Mouse (Mus musculus) hindbrain, postnatal 0 days (tissue): ENCODE data around the gene Acot12. TPM values are rescaled to one million over a fixed set of nuclear protein-coding genes. Genes with fewer than 3 reads are reported as not detected.

ENCODE experiments used
- ATAC-seq: fragments of 200-750 bp; cut with Nextera tagmentation; 2 replicates; pipeline ENCODE4 v1.8.0; 2017; ENCODE audit warnings: mild to moderate bottlenecking, moderate TSS enrichment, moderate library complexity
- DNase-seq: peaks from one replicate; pipeline ENCODE4 v3.0.0-alpha.2; 2015; ENCODE audit warnings: low spot score
- H3K27ac ChIP-seq: fragments of 300-500 bp; sonication (generic); 2 replicates; pipeline ENCODE4 v1.5.1; 2014; ENCODE audit warnings: mild to moderate bottlenecking
- H3K27me3 ChIP-seq: fragments of 300-500 bp; sonication (generic); 2 replicates; pipeline ENCODE4 v1.6.1; 2014; ENCODE audit warnings: low read length, mixed read lengths; ENCODE audit not compliant: insufficient read depth
- H3K36me3 ChIP-seq: fragments of 300-500 bp; sonication (generic); 2 replicates; pipeline ENCODE4 v1.6.1; 2014; ENCODE audit warnings: low read length, mixed read lengths; ENCODE audit not compliant: insufficient read depth
- H3K4me1 ChIP-seq: fragments of 300-500 bp; sonication (generic); 2 replicates; pipeline ENCODE4 v1.6.1; 2014; ENCODE audit warnings: antibody characterized with exemption, low read length, mixed read lengths; ENCODE audit not compliant: insufficient read depth
- H3K4me2 ChIP-seq: fragments of 300-500 bp; sonication (generic); 2 replicates; pipeline ENCODE4 v1.6.1; 2014; ENCODE audit warnings: low read depth, mild to moderate bottlenecking, low read length, moderate library complexity, mixed read lengths
- H3K4me3 ChIP-seq: fragments of 300-500 bp; sonication (generic); 2 replicates; pipeline ENCODE4 v1.5.1; 2014; ENCODE audit warnings: low read length
- H3K9ac ChIP-seq: fragments of 300-500 bp; sonication (generic); replicated peaks from 2 replicates; pipeline ENCODE4 v1.6.1; 2014; ENCODE audit warnings: mild to moderate bottlenecking, low read length, moderate library complexity, mixed read lengths
- H3K9me3 ChIP-seq: fragments of 300-500 bp; sonication (generic); 2 replicates; pipeline ENCODE4 v1.6.1; 2016; ENCODE audit warnings: low read length, mixed read lengths
- CTCF ChIP-seq: IDR thresholded peaks from 2 replicates; pipeline ENCODE4 v1.5.1; 2016; ENCODE audit warnings: antibody characterized with exemption, control low read depth, low read depth
- WGBS: fragments of 180-500 bp; shearing (Covaris S2); extraction: QIAGEN DNeasy Blood & Tissue Kit; methylation state at CpG from one replicate; pipeline ENCODE4 v1.1.7; 2014; 5-methylcytosine and 5-hydroxymethylcytosine counted together
- polyA plus RNA-seq: library from polyadenylated mRNA; unstranded; fragments of >200 nt; fragmentation: Nextera tagmentation; extraction: Ambion mirVana; gene quantifications from 2 replicates; pipeline ENCODE4 v1.2.1, GENCODE M21; 2015
- total RNA-seq: library from RNA; depleted of rRNA; stranded (reverse); fragments of >200 nt; gene quantifications from 2 replicates; pipeline ENCODE4 v1.2.3, GENCODE M21; 2014

The Acot12 gene
- total and polyA plus RNA-seq, 2 experiments from 2014 or later, result 0.16 to 0.55 TPM

DNA sequence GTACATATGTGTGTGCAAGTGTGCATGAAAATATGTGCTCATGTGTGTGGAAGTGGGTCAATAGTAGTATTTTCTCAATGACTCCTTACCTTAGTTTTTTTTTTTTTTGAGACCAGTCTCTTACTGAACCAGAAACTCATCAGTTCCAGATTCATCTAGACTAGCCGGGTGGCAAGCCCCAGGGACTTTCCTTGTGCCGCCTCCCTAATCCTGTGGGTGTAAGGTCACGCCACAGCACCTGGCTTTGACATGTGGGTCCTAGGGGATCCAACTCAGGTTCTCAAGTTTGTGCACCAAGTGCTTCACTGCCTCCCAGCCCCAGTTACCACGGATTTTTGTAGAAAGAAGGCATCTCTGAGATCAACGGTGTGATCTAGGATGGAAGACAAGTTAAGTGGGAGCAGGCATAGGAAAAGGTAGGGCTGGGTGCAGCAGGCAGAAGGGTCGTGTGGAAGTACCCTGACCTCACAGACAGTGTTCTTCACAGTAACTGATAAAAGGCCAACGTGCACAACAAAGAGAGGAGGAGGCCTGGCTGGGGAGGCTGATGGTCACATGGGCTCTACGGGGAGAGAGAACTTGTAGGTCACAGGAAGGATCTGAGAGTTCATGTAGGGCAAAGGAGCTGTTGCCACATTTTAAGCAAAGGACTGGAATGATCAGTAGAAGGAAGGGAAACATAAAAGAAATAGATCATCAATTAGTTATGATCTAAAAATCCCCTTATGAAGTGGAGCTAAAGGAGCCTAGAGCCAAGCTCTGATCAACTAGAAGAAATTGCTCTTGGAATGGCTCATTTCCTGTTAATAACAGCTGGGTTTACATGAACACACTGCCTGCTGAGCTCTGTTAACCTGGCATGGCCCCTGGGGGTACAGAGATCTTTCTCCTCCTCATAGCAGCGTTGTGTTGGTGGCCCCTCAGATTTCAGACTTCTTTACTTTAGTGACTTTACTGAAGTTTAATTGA, 27.7 kb downstream of the Acot12 start:
- WGBS, result 81% methylated on average over 9 of the region's 9 CpGs
- Histone ChIP-seq H3K4me1 (no peaks in the 10 kb centered on the region), H3K4me3 (no peak overlapping the region), H3K9ac (no peak overlapping the region), H3K27me3 (no peaks in the 10 kb centered on the region), H3K4me2 (no peak overlapping the region), H3K36me3 (no peaks in the 10 kb centered on the region), H3K9me3 (no peaks in the 10 kb centered on the region), H3K27ac (no peak overlapping the region)
- DNase-seq (no peak), ATAC-seq (no peak)
- no peak for TF ChIP-seq CTCF

DNA sequence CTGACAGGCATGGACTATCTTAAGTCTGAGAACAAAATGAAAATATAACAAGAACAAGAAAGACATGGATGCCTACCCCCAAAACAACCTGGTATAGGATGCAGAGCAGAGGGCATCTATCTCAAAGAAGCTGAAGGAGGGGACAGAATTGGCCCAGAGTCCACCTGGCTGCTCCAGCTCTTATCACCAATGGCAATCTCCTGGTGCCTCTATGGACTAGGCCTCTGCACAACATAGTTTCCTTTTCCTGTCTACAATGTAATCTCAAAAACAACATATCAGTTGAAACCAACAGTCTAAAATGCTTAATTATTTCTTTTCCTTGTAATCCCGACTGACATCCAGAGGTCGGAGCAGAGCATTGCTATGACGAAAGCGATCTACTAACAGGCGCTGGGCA, 36.8 kb downstream of the Acot12 start:
- no peaks in the 10 kb centered on the region for H3K4me1 ChIP-seq
- no peak overlapping the region for H3K4me3 ChIP-seq
- DNase-seq (no peak), ATAC-seq (no peak)
- H3K9ac ChIP-seq, result no peak overlapping the region
- H3K36me3 ChIP-seq, result no peaks in the 10 kb centered on the region
- no peak overlapping the region for H3K27ac ChIP-seq
- 95% methylated on average over 5 of the region's 5 CpGs for WGBS
- H3K9me3 ChIP-seq, result no peaks in the 10 kb centered on the region
- H3K27me3 ChIP-seq, result no peaks in the 10 kb centered on the region
- no peak overlapping the region for H3K4me2 ChIP-seq
- TF ChIP-seq CTCF, result no peak

DNA sequence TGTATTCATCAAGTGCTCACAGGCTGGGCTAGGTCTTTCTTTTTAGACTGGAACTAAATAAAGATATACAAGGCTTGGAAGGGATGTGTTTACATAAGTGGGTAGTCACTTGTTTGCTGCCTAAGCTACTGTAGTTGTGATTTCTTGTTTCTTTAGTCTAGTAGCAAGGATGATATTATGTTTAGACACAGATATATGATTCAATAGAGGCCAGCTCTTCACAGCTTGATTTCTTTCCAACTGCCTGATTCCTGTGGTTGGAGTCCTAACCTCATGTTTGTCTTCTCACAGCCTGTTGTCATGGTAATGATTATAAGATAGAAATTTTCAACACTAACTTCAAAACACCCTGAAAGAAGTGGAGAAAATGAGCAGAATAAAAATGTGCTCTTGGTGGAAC, 38.6 kb downstream of the Acot12 start:
- Histone ChIP-seq H3K4me1 (no peaks in the 10 kb centered on the region), H3K4me2 (no peak overlapping the region), H3K4me3 (no peak overlapping the region), H3K36me3 (no peaks in the 10 kb centered on the region), H3K9ac (no peak overlapping the region), H3K27ac (no peak overlapping the region), H3K9me3 (no peaks in the 10 kb centered on the region), H3K27me3 (no peaks in the 10 kb centered on the region)
- ATAC-seq, result peak; percentile 51; the same call in 1 of the 2 replicates
- DNase-seq, result peak; percentile 11
- no peak for TF ChIP-seq CTCF

DNA sequence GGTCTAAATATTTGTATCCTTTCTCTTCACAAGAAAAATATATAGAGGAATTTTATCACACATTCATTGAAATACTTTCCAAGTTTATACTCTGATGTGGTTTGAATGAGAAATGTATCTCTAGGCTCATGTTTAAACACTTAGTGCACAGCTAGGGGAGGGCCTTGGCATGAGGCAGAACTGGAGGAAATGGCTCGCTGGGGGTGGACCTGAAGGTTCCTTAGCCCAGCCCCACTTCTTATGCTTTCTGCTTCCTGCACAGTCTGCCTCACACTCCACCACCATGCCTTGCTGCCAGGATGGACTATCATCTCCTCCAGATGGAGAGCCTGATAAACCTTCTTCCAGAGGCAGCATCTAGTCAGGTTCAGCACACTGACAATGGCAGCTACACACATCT, 50.7 kb downstream of the Acot12 start:
- Histone ChIP-seq H3K9me3 (no peaks in the 10 kb centered on the region), H3K27me3 (no peaks in the 10 kb centered on the region), H3K27ac (no peak overlapping the region), H3K36me3 (0 out of 2 replicates have a peak, but pooled peaks cover 4% of the 10 kb centered on the region), H3K4me2 (no peak overlapping the region), H3K4me1 (no peaks in the 10 kb centered on the region), H3K9ac (no peak overlapping the region), H3K4me3 (no peak overlapping the region)
- no peak for DNase-seq
- WGBS, result 77% methylated on average over 1 of the region's 1 CpGs
- TF ChIP-seq CTCF, result no peak
- no peak for ATAC-seq

DNA sequence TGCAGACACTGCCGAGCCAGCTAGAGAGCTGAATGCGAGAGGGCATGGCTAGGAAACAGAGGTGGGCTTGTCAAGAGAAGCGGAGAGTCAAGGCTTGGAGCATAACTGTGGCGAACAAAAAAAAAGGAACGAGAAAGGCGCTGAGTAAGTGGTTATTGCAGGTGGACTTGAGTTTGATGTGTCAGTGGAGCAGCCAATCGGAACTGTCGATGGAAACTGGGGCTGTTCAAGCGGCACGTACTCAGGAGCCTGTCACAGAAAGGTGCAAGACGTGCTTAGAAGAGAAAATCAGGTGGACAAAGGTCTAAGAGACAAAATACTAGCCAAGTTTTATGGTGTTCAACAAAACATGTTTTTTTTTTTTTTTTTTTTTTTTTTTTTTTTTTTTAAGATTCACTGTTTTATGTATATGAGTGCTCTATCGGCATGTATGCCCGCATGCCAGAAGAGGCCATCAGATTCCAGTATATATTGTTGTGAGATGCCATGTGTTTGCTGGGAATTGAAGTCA, 53.7 kb downstream of the Acot12 start:
- H3K36me3 ChIP-seq, result peaks cover 26% of the 10 kb centered on the region
- no peak for TF ChIP-seq CTCF
- ATAC-seq (no peak), DNase-seq (no peak)
- no peaks in the 10 kb centered on the region for H3K4me1 ChIP-seq
- WGBS, result 95% methylated on average over 13 of the region's 13 CpGs
- no peaks in the 10 kb centered on the region for H3K9me3 ChIP-seq
- no peak overlapping the region for H3K9ac ChIP-seq
- H3K27me3 ChIP-seq, result no peaks in the 10 kb centered on the region
- H3K4me3 ChIP-seq, result no peak overlapping the region
- H3K4me2 ChIP-seq, result no peak overlapping the region
- H3K27ac ChIP-seq, result no peak overlapping the region

DNA sequence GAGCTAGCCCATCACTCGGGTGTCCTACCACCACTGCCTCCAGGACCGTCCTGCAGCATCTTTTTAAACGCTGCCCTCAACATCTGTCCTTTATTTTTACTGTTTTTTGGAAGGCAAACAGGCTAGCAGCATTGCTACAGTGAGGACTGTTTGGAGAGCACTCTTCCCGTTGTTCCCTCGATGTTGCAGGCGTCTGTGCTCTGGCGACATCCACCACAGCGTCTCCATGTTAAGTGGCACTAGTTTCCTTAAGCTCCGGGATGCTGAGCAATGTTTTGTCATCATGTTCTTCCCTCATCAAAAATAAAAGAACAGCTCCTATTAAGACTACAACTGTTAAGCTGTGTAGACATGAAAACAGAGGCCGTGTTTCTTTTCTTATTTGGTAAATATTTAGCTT, 54.3 kb downstream of the Acot12 start:
- H3K36me3 ChIP-seq, result peaks cover 26% of the 10 kb centered on the region
- ATAC-seq (no peak), DNase-seq (no peak)
- 92% methylated on average over 10 of the region's 10 CpGs for WGBS
- no peak overlapping the region for H3K4me3 ChIP-seq
- H3K27me3 ChIP-seq, result no peaks in the 10 kb centered on the region
- TF ChIP-seq CTCF, result no peak
- H3K9ac ChIP-seq, result no peak overlapping the region
- no peaks in the 10 kb centered on the region for H3K9me3 ChIP-seq
- no peaks in the 10 kb centered on the region for H3K4me1 ChIP-seq
- H3K4me2 ChIP-seq, result no peak overlapping the region
- no peak overlapping the region for H3K27ac ChIP-seq

DNA sequence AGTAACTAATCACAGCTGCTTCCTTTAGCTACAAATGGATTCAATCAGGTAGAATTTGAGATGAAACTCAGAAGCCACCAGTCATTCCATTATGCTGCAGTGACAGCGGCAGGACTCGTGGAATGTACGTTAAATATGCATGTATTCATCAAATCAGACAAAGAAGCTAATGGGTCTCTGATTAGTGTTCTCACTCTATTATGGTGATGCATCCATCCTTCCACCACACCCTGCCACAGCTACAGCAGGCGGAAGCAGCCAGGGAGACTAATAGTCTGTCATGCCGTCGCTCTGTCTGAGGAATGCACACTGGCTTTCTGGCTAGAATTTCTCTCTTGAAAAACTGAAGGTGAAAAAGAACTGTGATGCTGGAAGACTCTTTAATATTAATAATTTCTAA, 54.7 kb downstream of the Acot12 start:
- H3K27ac ChIP-seq, result no peak overlapping the region
- DNase-seq (no peak), ATAC-seq (no peak)
- peaks cover 26% of the 10 kb centered on the region for H3K36me3 ChIP-seq
- no peaks in the 10 kb centered on the region for H3K27me3 ChIP-seq
- no peak overlapping the region for H3K9ac ChIP-seq
- TF ChIP-seq CTCF, result no peak
- WGBS, result 74% methylated on average over 6 of the region's 6 CpGs
- H3K9me3 ChIP-seq, result no peaks in the 10 kb centered on the region
- no peak overlapping the region for H3K4me2 ChIP-seq
- H3K4me3 ChIP-seq, result no peak overlapping the region
- no peaks in the 10 kb centered on the region for H3K4me1 ChIP-seq
